Mouse (Mus musculus): ENCODE measurements at regions not wholly inside any gene's neighbourhood (a gene's known extent, or its start where the extent isn't known, plus 50 kb on each side); places are given as distances from the start of the nearest gene placed in this dataset.

GRCm38 (mm10) chr14:46017286-46017685 is 359.3 kb upstream of the Ddhd1 start:
- ChIA-PET POLR2A (no interaction called here), CTCF (no interaction called here)

GRCm38 (mm10) chr14:46017976-46018375 is 360.0 kb upstream of the Ddhd1 start:
- ChIA-PET POLR2A (interaction anchor here in 1 of 4 experiments (0.9 kb wide), 1 partner anchor 304 kb away, joined by 3 read pairs; no protein-coding TSS in a partner anchor), CTCF (no interaction called here)

- CTCF ChIA-PET: no interaction called here
- POLR2A ChIA-PET: no interaction called here
Observed at GRCm38 (mm10) chr14:46019240-46020025, 359.8 kb upstream of the Gm15217 start.

- CTCF ChIA-PET: no interaction called here
- POLR2A ChIA-PET: no interaction called here
Observed at GRCm38 (mm10) chr14:46034301-46034700, 344.9 kb upstream of the Gm15217 start.

- ChIA-PET CTCF (interaction anchor here in 1 of 4 experiments (0.6 kb wide), 1 partner anchor 11 kb away, joined by 3 read pairs; no protein-coding TSS in a partner anchor), POLR2A (no interaction called here)
Observed at GRCm38 (mm10) chr14:46060622-46061381, 318.4 kb upstream of the Gm15217 start.

GRCm38 (mm10) chr14:46067102-46067801 is 312.0 kb upstream of the Gm15217 start:
- ChIA-PET POLR2A (no interaction called here), CTCF (no interaction called here)

GRCm38 (mm10) chr14:46071244-46071643 is 308.0 kb upstream of the Gm15217 start:
- CTCF ChIA-PET: no interaction called here
- POLR2A ChIA-PET: no interaction called here

GRCm38 (mm10) chr14:46076738-46077137 is 302.5 kb upstream of the Gm15217 start:
- POLR2A ChIA-PET: no interaction called here
- CTCF ChIA-PET: interaction anchor here in 3 of 4 experiments (1.0 to 1.5 kb wide), 7 partner anchors 303 to 647 kb away, joined by 3 to 11 read pairs (median 4); no protein-coding TSS in a partner anchor

GRCm38 (mm10) chr14:46077406-46078131 is 301.6 kb upstream of the Gm15217 start:
- POLR2A ChIA-PET: no interaction called here
- CTCF ChIA-PET: interaction anchor here in 3 of 4 experiments (1.0 to 1.5 kb wide), 7 partner anchors 303 to 646 kb away, joined by 3 to 11 read pairs (median 4); no protein-coding TSS in a partner anchor

GRCm38 (mm10) chr14:46082646-46083045 is 296.6 kb upstream of the Gm15217 start:
- POLR2A ChIA-PET: no interaction called here

GRCm38 (mm10) chr14:46088968-46089691 is 290.1 kb upstream of the Gm15217 start:
- ChIA-PET CTCF (interaction anchor here in 1 of 4 experiments (0.6 kb wide), 1 partner anchor 398 kb away, joined by 4 read pairs; no protein-coding TSS in a partner anchor), POLR2A (no interaction called here)

More at GRCm38 (mm10) chr14:46082646-46083045, 296.6 kb upstream of the Gm15217 start:
- CTCF ChIA-PET: no interaction called here

GRCm38 (mm10) chr14:46115950-46116349 is 263.3 kb upstream of the Gm15217 start:
- CTCF ChIA-PET: no interaction called here
- POLR2A ChIA-PET: no interaction called here

- POLR2A ChIA-PET: no interaction called here
- CTCF ChIA-PET: no interaction called here
Observed at GRCm38 (mm10) chr14:46126541-46126940, 252.7 kb upstream of the Gm15217 start.

GRCm38 (mm10) chr14:46129762-46130161 is 249.5 kb upstream of the Gm15217 start:
- CTCF ChIA-PET: no interaction called here
- POLR2A ChIA-PET: no interaction called here

GRCm38 (mm10) chr14:46144175-46144574 is 235.0 kb upstream of the Gm15217 start:
- CTCF ChIA-PET: no interaction called here

GRCm38 (mm10) chr14:46144707-46145106 is 234.5 kb upstream of the Gm15217 start:
- ChIA-PET POLR2A (no interaction called here), CTCF (no interaction called here)

More at GRCm38 (mm10) chr14:46144175-46144574, 235.0 kb upstream of the Gm15217 start:
- POLR2A ChIA-PET: no interaction called here

- ChIA-PET POLR2A (no interaction called here), CTCF (interaction anchor here in 2 of 4 experiments (0.6 to 1.2 kb wide), 2 partner anchors 51 to 647 kb away, joined by 3 to 5 read pairs; no protein-coding TSS in a partner anchor)
Observed at GRCm38 (mm10) chr14:46145584-46145983, 233.6 kb upstream of the Gm15217 start.

GRCm38 (mm10) chr14:46149073-46149661 is 230.0 kb upstream of the Gm15217 start:
- POLR2A ChIA-PET: interaction anchor here in 1 of 4 experiments (0.9 kb wide), 1 partner anchor 349 kb away, joined by 3 read pairs; no protein-coding TSS in a partner anchor
- CTCF ChIA-PET: interaction anchor here in 1 of 4 experiments (0.8 kb wide), 1 partner anchor 10 kb away, joined by 3 read pairs; no protein-coding TSS in a partner anchor
